Mouse (Mus musculus) left cerebral cortex, postnatal 10 days (tissue): ENCODE data around the gene Nanos3. TPM values are rescaled to one million over a fixed set of nuclear protein-coding genes. Genes with fewer than 3 reads are reported as not detected.
A peak's percentile ranks its signal among the peaks of the same experiment; 100 is the strongest.

Experiments
- DNase-seq, 2 experiments: peaks; one replicate each; pipeline ENCODE4 v3.0.0; 2021 to 2022; ENCODE audit warnings: low spot score in 2 of 2, mixed read lengths in 1 of 2; ENCODE audit errors: extremely low spot score in 1 of 2
- intact Hi-C: fragments of 180-260 bp; cut with DNase I; formaldehyde crosslinking; loops from one replicate; pipeline ENCODE4 v1.15.1; 2025
- total RNA-seq, 2 experiments: library from RNA; stranded (reverse); gene quantifications; 2 replicates each; pipeline ENCODE4 v1.2.3; 2021

The Nanos3 gene
- total RNA-seq, 2 experiments from 2014 or later: 5.4 to 6.8 TPM

GRCm38 (mm10) chr8:84188671-84189070 is 3.7 kb upstream of the Nanos3 start:
- intact Hi-C loops: loop anchor here (5.0 kb wide), 1 partner anchor 169 kb away; no protein-coding TSS in a partner anchor
- DNase-seq: no peak

GRCm38 (mm10) chr8:84187065-84187755 is 2.2 kb upstream of the Nanos3 start:
- intact Hi-C loops: loop anchor here (2.0 to 5.0 kb wide), 2 partner anchors 22 to 170 kb away; no protein-coding TSS in a partner anchor
- peak in 1 of 2 experiments; percentile 47 for DNase-seq

DNA sequence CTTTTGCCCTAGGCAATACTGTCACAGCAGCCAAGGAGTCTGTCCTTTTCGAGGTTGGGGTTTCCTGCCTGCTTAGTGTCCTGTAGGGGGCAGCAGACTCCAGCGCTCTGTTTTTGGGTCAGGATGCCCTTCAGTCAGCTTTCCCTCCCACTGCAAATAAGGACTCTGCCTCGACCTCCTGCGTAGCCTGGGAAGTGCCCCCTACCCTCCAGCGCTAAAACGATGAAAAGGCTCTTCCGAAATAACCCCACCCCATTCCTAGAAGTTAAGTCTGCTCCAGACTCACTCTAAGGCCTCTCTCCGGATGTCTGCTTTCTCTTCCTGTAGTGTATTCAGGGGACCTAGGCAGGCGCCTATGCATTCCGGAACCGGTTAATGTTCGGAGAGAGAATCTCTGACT is 1.5 kb upstream of the Nanos3 start:
- peak; percentile 70 to 74 for DNase-seq
- intact Hi-C loops: loop anchor here (2.0 to 5.0 kb wide), 2 partner anchors 22 to 171 kb away; no protein-coding TSS in a partner anchor

DNA sequence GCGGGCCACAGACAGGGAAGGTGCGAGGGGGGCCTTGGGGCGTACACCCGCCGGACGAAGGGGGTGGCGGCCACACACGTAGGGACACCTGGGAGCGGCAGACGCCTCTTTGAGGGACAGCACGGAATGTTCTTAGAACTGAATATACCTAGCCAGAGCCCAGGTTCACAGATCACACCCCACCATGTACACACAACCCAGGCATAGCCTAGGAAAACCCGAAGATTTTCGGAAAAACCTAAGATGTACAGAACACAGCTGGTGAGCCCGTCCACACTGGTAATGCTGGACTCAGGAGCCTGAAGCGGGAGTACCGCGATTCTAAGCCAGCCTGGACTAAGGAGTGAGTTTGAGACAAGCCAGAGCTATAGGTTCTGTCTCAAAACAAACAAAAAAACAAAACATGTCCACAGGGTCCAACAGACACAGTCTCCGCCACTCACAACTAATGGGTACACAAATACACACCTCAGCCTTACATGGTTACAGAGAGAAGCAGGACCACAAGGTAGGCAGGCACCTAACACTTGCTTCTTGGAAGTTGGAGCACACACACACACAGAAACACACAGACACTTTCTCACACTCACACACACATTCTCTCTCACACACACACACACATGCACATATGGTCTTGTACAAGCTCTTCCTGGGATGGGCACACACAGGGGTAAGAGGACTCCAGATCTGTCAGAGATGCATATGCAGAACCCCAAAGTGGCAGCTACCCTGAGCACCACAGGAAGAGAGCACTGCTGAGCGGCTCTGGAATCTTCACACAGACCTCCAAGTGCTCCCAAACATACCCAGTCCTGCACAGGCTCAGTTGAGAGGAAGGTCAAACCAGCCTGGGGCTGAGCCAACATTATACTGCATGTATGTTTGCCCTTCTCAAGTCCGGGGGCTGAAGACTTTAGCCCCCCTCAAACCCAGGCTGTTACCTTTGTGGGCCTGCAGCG is 653 bp downstream of the Nanos3 start:
- intact Hi-C loops: loop anchor here (5.0 kb wide), 1 partner anchor 173 kb away; no protein-coding TSS in a partner anchor
- no peak for DNase-seq

DNA sequence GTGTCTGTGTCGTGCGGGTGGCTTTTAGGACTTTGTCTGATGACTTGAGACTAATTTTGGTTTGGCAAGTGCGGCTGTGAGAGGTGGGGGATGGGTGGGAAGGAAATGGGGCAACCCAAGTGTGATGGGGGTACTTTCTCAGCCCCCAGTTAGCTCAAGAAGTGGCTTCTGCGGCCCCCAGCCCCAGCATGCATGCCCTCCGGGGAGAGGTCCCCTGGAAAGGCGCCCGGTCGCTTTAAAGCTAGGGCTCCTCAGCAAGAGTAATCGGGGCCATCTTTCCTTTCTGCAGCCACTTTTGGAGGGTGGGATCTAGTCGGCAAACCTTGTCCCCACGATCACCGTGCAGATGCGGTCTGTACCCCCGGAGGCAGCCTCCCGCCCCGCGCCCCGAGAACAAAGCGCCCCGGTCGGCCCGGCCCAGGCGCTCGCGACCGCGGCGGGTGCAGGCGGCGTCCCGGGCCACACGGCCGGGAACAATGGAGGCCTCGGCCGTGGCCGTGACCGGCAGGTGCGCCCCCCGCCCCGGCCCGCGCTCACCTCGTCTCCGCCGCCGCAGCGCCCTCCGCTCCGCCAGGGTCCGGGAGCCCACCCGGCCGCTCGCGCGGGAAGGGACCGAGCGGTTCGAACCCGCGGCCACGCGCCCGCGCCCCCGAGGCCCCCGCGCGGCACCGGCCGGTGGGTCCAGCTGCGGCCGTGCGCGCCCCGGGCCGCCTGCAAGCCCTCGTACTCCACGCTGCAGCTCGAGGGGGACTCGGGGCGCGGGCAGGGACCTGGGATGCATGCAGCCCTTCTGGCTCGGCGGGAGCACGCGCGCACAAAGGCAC is 1.5 kb downstream of the Nanos3 start:
- peak in 1 of 2 experiments; percentile 68 for DNase-seq
- intact Hi-C loops: no loop called here

DNA sequence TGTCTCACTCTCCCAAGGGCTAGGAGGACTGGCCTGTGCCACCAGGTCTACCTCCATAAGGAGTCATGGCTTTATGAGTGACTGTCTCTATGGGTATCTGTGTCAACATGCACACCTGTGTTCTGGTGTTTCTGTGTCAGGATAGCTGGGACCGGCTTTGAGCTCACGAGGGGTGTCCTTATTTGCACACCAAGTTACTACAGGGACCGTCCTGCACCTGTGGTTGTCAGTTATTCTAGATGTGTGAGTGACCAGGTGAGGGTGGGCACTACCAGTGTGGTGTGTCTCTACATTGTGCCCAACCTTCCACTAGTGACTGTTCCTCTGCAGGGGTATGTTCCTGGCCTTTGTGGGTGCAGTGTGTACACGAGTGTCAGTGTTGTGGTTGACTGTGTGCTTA is 2.2 kb downstream of the Nanos3 start:
- DNase-seq: no peak
- intact Hi-C loops: no loop called here

GRCm38 (mm10) chr8:84180530-84181190 is 4.4 kb downstream of the Nanos3 start:
- DNase-seq: peak in 1 of 2 experiments; percentile 68

GRCm38 (mm10) chr8:84179946-84180345 is 5.1 kb downstream of the Nanos3 start:
- DNase-seq: no peak
- intact Hi-C loops: no loop called here

More at GRCm38 (mm10) chr8:84180530-84181190, 4.4 kb downstream of the Nanos3 start:
- intact Hi-C loops: no loop called here

GRCm38 (mm10) chr8:84178592-84178991 is 6.4 kb downstream of the Nanos3 start:
- DNase-seq: no peak
- intact Hi-C loops: no loop called here

DNA sequence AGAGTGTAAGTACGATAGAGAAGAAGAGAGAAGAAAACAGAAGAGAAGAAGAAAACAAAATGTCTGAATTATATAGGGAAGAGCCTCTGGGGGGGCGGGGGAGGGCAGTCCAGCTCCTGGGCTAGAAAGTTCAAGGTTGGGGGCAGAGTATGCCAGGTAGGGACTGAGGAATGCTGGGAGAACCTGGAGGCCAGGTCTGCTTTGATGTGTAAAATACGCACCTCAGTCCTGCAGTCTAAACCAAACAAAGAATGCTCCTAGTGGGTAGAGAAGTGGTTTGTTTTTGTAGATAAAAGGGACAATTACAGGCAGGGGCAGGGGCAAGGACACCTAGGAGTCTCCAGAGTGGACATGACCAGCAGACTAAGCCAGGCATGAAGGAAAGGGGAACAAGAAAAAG is 7.6 kb downstream of the Nanos3 start:
- intact Hi-C loops: no loop called here
- DNase-seq: no peak

- intact Hi-C loops: no loop called here
- no peak for DNase-seq
These were observed 8.5 kb downstream of the Nanos3 start for GRCm38 (mm10) chr8:84176560-84176959.

- DNase-seq: no peak
- intact Hi-C loops: no loop called here
These were observed 11.2 kb downstream of the Nanos3 start for GRCm38 (mm10) chr8:84173861-84174260.

DNA sequence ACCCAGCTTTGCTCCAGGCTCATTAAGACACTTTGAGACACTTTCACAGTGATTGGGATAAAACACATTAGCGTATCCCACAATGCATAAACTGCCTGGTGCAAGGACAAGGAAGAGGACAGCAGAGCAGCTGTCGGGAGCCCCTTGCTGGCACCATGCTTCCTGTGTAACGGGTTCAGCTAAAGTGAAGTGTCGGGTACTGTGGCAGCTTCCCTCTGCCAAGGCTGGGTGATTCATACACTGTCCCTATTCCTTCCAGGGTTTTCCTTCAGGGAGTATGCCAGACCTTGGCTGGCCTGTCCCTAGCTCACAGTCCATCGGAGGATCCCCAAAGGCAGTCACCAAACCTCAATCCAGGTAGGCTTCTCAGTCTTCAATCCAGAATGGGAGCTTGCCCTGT is 14.9 kb downstream of the Nanos3 start:
- no peak for DNase-seq
- intact Hi-C loops: no loop called here

DNA sequence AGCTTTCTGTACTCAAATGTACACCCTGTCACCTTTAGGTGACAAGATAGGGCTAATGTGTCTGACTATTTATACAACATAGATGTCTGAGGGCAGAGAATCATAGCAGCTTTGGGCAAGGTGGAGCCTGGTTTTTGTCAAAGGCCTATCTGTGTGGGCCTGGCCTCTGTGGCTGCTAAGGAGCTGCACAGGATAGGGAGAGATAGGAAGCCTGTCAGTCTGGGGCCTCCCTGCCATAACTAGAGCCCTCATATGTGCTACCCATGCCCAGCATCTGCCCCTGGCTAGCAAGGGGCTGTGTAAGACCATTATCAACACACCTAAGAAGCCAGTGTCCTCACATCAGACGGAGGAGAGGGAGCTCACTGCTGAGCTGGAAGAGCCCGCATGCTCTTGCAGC is 17.3 kb downstream of the Nanos3 start:
- DNase-seq: no peak
- intact Hi-C loops: no loop called here

- intact Hi-C loops: no loop called here
- DNase-seq: no peak
These were observed 27.4 kb downstream of the Nanos3 start for GRCm38 (mm10) chr8:84157620-84158019.

- no peak for DNase-seq
- intact Hi-C loops: no loop called here
These were observed 35.8 kb downstream of the Nanos3 start for GRCm38 (mm10) chr8:84149181-84149580.

DNA sequence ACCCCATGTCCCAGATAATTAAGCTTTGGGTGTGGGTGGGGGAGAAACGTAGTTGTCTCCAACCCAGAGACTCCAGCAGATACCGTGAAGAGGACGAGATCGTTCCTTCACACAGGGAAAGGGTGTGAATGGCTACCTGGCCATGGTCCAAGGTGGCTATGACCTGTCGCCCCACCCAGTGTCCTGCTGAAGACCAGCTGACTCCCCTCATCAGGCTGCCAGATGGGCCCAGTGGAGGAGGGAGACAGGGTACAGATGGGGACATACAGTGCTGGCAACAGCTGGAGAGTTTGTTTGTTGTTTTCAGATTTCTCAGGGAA is 36.5 kb downstream of the Nanos3 start:
- intact Hi-C loops: no loop called here
- peak in 1 of 2 experiments; percentile 41 for DNase-seq

- intact Hi-C loops: no loop called here
These were observed 37.1 kb downstream of the Nanos3 start, which contains the start of the genes Cc2d1a and 4930432K21Rik for GRCm38 (mm10) chr8:84147769-84148530. Gene Cc2d1a, minus strand, starts transcription at chr8:84147936. Gene 4930432K21Rik, plus strand, starts transcription at chr8:84148025.

More at GRCm38 (mm10) chr8:84147769-84148530, 37.1 kb downstream of the Nanos3 start, which contains the start of the genes Cc2d1a and 4930432K21Rik:
- peak; percentile 94 to 95 for DNase-seq
